Mouse (Mus musculus): Measurements from ENCODE around the gene Birc6.

DNA sequence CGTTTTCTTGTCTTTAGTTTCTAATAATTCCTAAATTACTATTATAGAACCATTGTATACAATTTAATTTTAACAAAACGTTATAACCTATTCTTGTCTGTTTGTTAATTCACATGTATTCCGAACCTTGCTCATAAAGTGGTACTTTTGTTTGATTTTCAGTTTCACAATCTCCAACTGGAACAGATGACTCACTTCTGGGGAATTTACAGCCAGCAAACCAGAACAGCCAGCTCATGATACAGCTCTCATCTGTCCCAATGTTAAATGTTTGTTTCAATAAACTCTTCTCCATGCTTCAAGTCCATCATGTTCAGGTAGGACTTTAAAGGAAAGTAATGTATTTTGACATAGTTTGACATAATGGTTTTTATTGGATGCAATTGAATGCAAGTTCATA lies 102.7 kb downstream of the Birc6 start:
- no peak for TF ChIP-seq CTCF (IDR thresholded peaks at IDR 0.05; ENCODE audit: extremely low read depth, insufficient read length, insufficient replicate concordance, low read depth, low read length)
- TF ChIP-seq POLR2A (IDR thresholded peaks at IDR 0.05; ENCODE audit: low read depth, low read length) = no peak
